Mouse (Mus musculus) CH12.LX (cell line): Measurements from ENCODE around the gene Asb11.

Experiments used
- CTCF ChIP-seq, 2 experiments: IDR thresholded peaks in 1 of 2; conservative IDR thresholded peaks in 1 of 2; 2 replicates each; pipeline ENCODE4 v1.5.1; 2011 to 2012; ENCODE audit warnings: low read depth in 2 of 2, low read length in 2 of 2, improper control_type of control experiment in 1 of 2, inconsistent platforms in 1 of 2, mild to moderate bottlenecking in 1 of 2, moderate library complexity in 1 of 2
- JUND ChIP-seq: conservative IDR thresholded peaks from 2 replicates; pipeline ENCODE4 v1.6.1; 2011; ENCODE audit warnings: low read depth, low read length, improper control_type of control experiment

- no peak for TF ChIP-seq CTCF (conservative IDR thresholded peaks at IDR 0.05 in 1 of 2, IDR thresholded peaks at IDR 0.05 in 1 of 2; ENCODE audit: low read depth in 2 of 2, low read length in 2 of 2)
- TF ChIP-seq JUND = no peak
These were observed 31.6 kb upstream of the Asb11 start for GRCm38 (mm10) chrX:164405080-164405649.
